Mouse (Mus musculus): ENCODE measurements around the gene Ier3. TPM values are rescaled to one million over a fixed set of nuclear protein-coding genes. Genes with fewer than 3 reads are reported as not detected.

Ier3 gene
- polyA plus RNA-seq (2012; ENCODE audit: insufficient read depth, insufficient read length, low replicate concordance, missing spikeins), result not detected in 2 replicates

DNA sequence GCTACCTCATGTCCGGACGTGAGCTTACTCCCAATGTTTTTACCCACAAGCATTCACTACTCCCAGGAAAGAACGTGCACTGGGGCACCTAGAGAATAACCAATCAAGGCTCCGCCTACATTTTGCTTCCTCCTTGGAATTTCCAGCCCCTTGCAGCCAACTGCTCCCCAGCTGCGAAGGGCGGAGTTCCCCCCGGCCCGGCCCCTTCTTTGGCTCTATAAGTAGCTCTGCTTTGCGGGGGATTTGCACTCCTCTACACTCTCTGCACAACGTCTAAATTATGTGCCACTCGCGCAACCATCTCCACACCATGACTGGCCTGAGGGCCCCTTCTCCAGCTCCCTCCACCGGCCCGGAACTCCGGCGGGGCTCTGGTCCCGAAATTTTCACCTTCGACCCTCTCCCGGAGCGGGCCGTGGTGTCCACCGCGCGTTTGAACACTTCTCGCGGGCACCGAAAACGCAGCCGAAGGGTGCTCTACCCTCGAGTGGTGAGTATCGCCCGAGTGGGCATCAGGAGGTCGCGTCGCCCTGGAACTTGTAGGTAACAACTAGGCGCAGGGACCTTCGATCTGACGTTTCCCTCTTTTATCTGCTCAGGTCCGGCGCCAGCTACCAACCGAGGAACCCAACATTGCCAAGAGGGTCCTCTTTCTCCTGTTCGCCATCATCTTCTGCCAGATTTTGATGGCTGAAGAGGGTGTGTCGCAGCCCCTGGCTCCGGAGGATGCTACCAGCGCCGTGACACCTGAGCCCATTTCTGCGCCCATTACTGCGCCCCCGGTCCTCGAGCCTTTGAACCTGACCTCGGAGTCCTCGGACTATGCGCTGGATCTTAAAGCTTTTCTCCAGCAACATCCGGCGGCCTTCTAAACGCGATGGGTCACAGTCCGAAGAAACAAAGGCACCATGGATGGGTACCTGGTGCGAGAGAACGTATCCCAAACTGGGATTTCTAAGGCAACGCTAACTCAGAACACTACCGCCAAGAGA is at the start of gene Ier3:
Ier3 (plus strand) TSS at position 246 of the 992 bp plus-strand sequence.
- Histone ChIP-seq H3K27ac (ENCODE audit: insufficient read depth, low read depth, low read length) (no peak within 1 kb of the TSS), H3K4me1 (ENCODE audit: control insufficient read depth, insufficient read depth, low read length) (peaks cover 18% of the 10 kb centered on the region), H3K4me3 (ENCODE audit: insufficient read depth, low read depth, low read length) (peak within 1 kb of the TSS; percentile 70)
- TF ChIP-seq POLR2A (IDR thresholded peaks at IDR 0.05; ENCODE audit: insufficient read depth, low read depth, low read length), result no peak
- no peak for TF ChIP-seq CTCF (IDR thresholded peaks at IDR 0.05; ENCODE audit: insufficient read depth, low read depth, low read length)
- 2% methylated on average over 62 of the region's 62 CpGs for WGBS

GRCm38 (mm10) chr17:35776811-35777609 is 44.5 kb upstream of the Ier3 start:
- Histone ChIP-seq H3K4me1 (ENCODE audit: control insufficient read depth, insufficient read depth, low read length) (peaks cover 8% of the 10 kb centered on the region), H3K4me3 (ENCODE audit: insufficient read depth, low read depth, low read length) (no peak overlapping the region), H3K27ac (ENCODE audit: insufficient read depth, low read depth, low read length) (0 out of 2 replicates have a peak overlapping the region, but pooled peaks have one; percentile 8)
- WGBS, result 31% methylated on average over 13 of the region's 13 CpGs
- no peak for TF ChIP-seq POLR2A (IDR thresholded peaks at IDR 0.05; ENCODE audit: insufficient read depth, low read depth, low read length)
- no peak for TF ChIP-seq CTCF (IDR thresholded peaks at IDR 0.05; ENCODE audit: insufficient read depth, low read depth, low read length)

- H3K4me1 ChIP-seq (ENCODE audit: control insufficient read depth, insufficient read depth, low read length), result peaks cover 8% of the 10 kb centered on the region
- WGBS, result 87% methylated on average over 6 of the region's 6 CpGs
- TF ChIP-seq CTCF (IDR thresholded peaks at IDR 0.05; ENCODE audit: insufficient read depth, low read depth, low read length) (no peak), POLR2A (IDR thresholded peaks at IDR 0.05; ENCODE audit: insufficient read depth, low read depth, low read length) (no peak)
- H3K4me3 ChIP-seq (ENCODE audit: insufficient read depth, low read depth, low read length), result no peak overlapping the region
- H3K27ac ChIP-seq (ENCODE audit: insufficient read depth, low read depth, low read length), result no peak overlapping the region
Observed at GRCm38 (mm10) chr17:35778965-35779364, 42.5 kb upstream of the Ier3 start.

DNA sequence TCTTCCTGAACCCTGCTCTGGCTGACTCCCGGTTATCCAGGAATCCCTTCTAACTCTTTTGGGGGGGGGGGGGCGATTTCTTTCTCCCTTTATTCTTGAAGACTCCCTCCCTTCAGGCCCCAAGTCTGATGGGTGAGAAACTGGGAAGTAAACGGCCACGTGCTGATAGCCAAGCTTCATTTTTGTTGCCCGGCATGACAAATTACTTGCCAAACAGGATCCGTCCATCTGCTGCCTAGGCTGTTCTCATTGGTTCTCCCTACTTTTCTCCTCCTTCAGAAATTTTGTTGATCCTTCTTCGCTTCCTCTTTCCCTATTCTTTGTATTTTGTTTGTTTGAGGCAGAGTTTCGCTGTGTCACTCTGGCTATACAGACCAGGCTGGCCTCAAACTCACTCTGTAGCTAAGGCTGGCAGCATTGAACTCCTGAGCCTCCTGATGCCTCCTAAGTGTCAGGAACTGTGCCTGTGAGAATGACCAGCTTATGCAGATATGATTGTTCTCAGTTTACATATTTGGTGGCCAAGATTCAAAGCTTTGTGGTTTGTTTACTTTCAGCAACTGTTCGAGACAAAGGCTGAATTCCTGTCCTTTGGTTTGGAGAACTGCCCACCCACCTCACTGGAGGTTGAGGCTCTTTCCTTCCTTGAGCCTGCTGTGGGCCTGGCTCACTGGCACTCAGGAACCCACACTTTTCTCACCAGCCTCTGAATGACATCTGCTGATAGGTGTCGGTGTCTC is 41.8 kb upstream of the Ier3 start:
- no peak for TF ChIP-seq POLR2A (IDR thresholded peaks at IDR 0.05; ENCODE audit: insufficient read depth, low read depth, low read length)
- TF ChIP-seq CTCF (IDR thresholded peaks at IDR 0.05; ENCODE audit: insufficient read depth, low read depth, low read length), result no peak
- whole genome bisulfite sequencing, result 78% methylated on average over 10 of the region's 10 CpGs
- Histone ChIP-seq H3K4me1 (ENCODE audit: control insufficient read depth, insufficient read depth, low read length) (peaks cover 8% of the 10 kb centered on the region), H3K27ac (ENCODE audit: insufficient read depth, low read depth, low read length) (no peak overlapping the region), H3K4me3 (ENCODE audit: insufficient read depth, low read depth, low read length) (no peak overlapping the region)

GRCm38 (mm10) chr17:35780362-35780761 is 41.1 kb upstream of the Ier3 start:
- 93% methylated on average over 7 of the region's 7 CpGs for WGBS
- Histone ChIP-seq H3K27ac (ENCODE audit: insufficient read depth, low read depth, low read length) (no peak overlapping the region), H3K4me3 (ENCODE audit: insufficient read depth, low read depth, low read length) (no peak overlapping the region), H3K4me1 (ENCODE audit: control insufficient read depth, insufficient read depth, low read length) (peaks cover 8% of the 10 kb centered on the region)
- TF ChIP-seq CTCF (IDR thresholded peaks at IDR 0.05; ENCODE audit: insufficient read depth, low read depth, low read length), result no peak
- no peak for TF ChIP-seq POLR2A (IDR thresholded peaks at IDR 0.05; ENCODE audit: insufficient read depth, low read depth, low read length)

- Histone ChIP-seq H3K4me3 (ENCODE audit: insufficient read depth, low read depth, low read length) (no peak overlapping the region), H3K4me1 (ENCODE audit: control insufficient read depth, insufficient read depth, low read length) (peaks cover under 1% of the 10 kb centered on the region; the same call in 1 of the 2 replicates), H3K27ac (ENCODE audit: insufficient read depth, low read depth, low read length) (no peak overlapping the region)
- 80% methylated on average over 2 of the region's 2 CpGs for WGBS
- TF ChIP-seq POLR2A (IDR thresholded peaks at IDR 0.05; ENCODE audit: insufficient read depth, low read depth, low read length) (no peak), CTCF (IDR thresholded peaks at IDR 0.05; ENCODE audit: insufficient read depth, low read depth, low read length) (no peak)
Observed at GRCm38 (mm10) chr17:35782398-35782797, 39.1 kb upstream of the Ier3 start.

- no peak overlapping the region for H3K4me3 ChIP-seq (ENCODE audit: insufficient read depth, low read depth, low read length)
- no peak overlapping the region for H3K27ac ChIP-seq (ENCODE audit: insufficient read depth, low read depth, low read length)
- no peaks in the 10 kb centered on the region for H3K4me1 ChIP-seq (ENCODE audit: control insufficient read depth, insufficient read depth, low read length)
- TF ChIP-seq POLR2A (IDR thresholded peaks at IDR 0.05; ENCODE audit: insufficient read depth, low read depth, low read length) (no peak), CTCF (IDR thresholded peaks at IDR 0.05; ENCODE audit: insufficient read depth, low read depth, low read length) (no peak)
- 96% methylated on average over 5 of the region's 5 CpGs for WGBS
Observed at GRCm38 (mm10) chr17:35782924-35783323, 38.6 kb upstream of the Ier3 start.

DNA sequence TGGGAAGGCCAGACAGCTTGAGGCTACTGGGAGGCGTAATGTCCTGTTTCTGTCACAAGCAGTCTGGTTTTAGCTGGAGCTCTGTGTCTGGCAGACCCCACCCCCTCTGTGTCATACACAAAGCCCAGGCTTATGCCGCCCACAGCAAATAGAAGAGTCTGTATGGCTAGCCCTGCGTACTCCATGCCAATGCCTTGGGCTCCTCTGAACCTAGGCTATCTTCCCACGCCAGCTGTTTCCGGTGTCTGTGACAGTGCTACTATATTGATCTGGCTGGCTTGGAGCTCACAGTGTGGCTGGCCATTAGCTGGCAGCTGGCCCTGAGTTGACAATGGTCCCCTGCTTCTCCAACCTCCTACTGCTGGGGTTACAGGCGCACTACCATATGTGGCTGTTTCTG is 37.5 kb upstream of the Ier3 start:
- TF ChIP-seq POLR2A (IDR thresholded peaks at IDR 0.05; ENCODE audit: insufficient read depth, low read depth, low read length) (no peak), CTCF (IDR thresholded peaks at IDR 0.05; ENCODE audit: insufficient read depth, low read depth, low read length) (no peak)
- no peak overlapping the region for H3K4me3 ChIP-seq (ENCODE audit: insufficient read depth, low read depth, low read length)
- no peaks in the 10 kb centered on the region for H3K4me1 ChIP-seq (ENCODE audit: control insufficient read depth, insufficient read depth, low read length)
- H3K27ac ChIP-seq (ENCODE audit: insufficient read depth, low read depth, low read length), result no peak overlapping the region
- WGBS, result 75% methylated on average over 6 of the region's 6 CpGs

Measured in olfactory bulb, adult 2 months (tissue).